Mouse (Mus musculus) thymus, postnatal 10 days (tissue): Measurements from ENCODE around the gene Atp2a2.
"Not testable (repeated sequence)": the region's sequence is repeated elsewhere in the genome, so short reads cannot be mapped to it uniquely, and the experiment has no call there.

Experiments used
- DNase-seq, 2 experiments: peaks; one replicate each; pipeline ENCODE4 v3.0.0; 2021; ENCODE audit warnings: low spot score in 2 of 2

The Atp2a2 gene

DNA sequence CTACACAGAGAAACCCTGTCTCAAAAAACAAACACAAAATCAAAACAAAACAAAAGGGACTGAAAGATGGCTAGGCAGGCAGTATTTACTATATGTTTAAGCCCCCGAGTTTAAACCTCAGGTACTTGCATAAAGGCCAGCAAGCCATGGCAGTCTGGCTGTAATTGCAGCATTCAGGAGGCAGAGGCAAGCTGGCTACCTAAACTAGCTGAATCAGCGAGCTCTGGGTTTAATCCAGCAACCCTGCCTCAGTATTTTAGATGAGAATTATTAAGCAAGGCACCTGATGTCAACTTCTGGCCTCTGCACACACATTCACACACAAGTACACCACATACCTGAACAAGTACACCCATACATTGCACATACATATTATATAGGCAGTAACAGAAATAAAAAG lies 4.0 kb downstream of the Atp2a2 start:
- DNase-seq = no peak

DNA sequence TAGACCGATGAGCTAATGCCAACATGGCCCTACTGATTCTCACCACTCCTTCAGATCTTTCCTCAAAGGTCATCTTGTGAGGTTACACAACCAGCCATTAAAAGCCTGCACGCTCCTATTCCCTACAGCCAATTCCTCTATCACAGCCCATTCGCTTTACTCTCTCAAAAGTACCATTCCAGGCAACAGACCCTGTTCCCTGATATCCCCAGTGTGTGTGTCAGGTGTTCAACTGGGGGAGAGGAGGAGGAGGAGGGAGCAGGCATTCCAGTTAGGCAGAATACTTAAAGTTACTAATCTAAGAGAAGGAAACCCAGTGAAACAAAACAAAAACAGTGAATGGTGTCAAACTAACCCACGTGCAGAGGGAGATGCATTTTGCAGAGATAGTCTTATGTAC lies 5.0 kb downstream of the Atp2a2 start:
- no peak for DNase-seq

DNA sequence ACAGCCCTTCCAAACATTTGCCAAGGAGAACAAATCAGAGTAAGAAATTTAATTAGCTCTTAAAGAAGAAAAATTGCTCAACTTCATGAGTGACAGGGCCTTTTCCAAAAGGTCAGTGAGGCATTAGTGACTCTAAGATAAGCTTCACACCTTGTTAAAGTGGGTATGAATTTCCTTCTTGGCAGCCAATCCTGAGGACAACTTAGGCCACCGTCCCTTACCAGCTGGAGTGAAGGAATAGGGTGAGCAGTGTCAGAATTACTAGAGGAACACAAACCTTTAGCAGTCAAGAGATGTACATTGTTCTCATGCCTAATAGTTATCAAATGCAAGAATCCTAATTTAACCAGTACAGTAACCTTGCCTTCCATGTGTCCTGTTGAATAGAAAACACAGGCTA lies 7.6 kb downstream of the Atp2a2 start:
- no peak for DNase-seq

DNA sequence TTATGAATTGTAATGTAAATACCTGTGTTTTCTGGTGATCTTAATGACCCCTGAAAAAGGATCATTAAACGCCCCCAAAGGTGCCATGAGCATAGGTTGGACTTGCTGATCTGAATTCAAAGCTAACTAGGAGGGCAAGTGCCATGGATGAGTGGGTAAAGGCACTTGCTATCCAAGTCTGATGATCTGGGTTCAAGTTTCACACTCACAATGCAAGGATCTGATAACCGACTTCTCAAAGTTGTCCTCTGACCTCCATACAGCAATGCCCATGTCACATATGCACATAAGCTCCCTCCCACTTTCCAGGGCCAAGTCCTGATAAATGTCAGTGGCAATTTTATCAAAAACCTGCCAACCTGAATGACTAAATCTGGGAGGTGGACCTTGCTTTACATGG lies 9.0 kb downstream of the Atp2a2 start:
- no peak for DNase-seq

DNA sequence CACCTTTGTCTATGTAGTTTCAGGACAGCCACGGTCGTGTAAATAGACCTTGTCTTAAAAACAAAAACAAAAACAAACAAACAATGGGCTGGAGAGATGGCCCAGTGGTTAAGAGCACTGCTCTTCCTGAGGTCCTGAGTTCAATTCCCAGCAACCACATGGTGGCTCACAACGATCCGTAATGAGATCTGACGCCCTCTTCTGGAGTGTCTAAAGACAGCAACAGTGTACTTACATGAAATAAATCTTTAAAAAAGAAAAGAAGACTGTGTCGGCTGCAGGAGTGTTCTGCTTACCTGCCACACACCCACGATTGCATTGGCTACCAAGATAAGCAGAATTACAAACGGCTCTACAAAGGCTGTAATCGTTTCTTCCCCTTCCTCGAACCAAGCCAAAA lies 10.6 kb downstream of the Atp2a2 start:
- no peak for DNase-seq

DNA sequence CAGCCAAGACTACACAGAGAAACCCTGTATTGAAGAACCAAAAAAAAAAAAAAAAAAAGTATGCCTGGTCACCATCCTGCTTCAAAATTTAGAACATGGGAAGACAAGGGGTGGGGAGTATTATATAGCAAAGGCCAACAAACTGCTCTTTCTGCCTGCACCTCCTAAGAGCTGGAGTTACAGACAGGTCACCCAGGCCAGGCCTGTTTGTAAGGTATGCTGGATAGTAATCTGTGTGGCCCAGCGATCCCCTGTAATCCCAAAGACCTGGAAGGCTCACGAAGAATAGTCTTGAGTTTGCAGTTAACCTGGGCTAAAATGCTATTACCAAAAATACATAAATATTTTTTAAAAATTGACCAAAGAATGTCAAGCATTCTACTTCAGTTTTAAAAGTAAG lies 11.9 kb downstream of the Atp2a2 start:
- DNase-seq = no peak

DNA sequence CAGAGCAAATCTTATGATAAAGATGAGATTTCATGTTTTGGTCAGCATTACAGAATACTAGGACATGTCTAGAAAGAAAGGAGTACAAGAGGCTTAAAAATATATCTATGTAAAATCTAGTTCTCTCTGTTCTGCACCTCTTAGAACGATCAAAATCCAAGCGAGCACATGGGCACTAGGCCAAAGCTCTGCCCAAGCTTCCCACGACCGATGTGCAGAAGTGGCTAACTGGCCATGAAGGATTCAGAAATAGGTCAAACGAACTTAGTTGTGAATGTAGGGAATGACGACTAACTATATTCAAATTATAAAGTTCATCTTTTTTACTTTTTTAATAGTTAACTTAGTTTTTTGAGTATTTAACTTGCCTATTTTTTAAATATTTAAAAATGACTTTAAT lies 14.2 kb downstream of the Atp2a2 start:
- no peak for DNase-seq

DNA sequence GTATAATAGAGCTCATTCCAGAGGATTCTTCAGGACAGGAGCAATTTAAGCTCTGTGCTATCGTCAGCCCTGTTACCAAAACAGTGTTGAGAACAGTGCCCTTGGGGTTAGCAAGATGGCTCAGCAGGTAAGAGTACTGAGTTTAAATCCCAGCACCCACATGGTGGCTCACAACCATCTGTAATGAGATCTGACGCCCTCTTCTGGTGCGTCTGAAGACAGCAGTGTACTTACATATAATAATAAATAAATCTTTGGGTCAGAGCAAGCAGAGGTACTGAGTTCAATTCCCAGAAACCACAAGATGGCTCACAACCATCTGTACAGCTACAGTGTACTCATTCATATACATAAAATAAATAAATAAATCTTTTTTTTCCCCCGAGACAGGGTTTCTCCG lies 15.8 kb downstream of the Atp2a2 start:
- DNase-seq = not testable (repeated sequence)

DNA sequence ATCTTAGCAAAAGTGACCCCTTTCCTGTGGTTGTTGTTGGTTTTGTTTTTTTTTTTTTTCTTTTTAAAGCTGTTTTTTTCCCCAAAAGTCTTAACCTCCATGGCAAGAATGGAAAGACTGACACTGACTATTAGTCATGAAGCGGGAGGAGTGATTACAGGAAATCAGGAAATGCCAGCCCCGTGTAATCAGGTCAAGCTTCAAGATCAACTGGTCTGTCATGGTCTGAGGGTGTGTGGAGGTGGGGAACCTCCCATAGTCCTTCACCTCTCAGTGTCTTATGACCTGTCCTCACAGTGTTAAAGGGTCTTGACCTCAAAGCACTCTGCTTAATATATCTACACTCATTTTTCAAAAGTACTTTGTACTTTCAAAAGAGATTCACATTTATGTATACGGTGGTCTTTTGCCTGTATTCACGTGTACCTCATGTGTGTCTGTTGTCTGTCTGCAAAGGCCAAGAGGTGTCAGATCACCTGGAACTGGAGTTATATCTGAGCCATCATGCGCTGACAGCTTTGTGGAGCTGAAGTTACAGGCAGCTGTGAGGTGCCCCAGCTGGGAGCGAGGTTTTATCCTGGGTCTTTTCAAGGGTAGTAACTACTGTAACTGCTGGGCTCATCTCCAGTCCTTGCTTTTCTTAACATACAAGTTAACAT lies 19.2 kb downstream of the Atp2a2 start:
- no peak for DNase-seq

DNA sequence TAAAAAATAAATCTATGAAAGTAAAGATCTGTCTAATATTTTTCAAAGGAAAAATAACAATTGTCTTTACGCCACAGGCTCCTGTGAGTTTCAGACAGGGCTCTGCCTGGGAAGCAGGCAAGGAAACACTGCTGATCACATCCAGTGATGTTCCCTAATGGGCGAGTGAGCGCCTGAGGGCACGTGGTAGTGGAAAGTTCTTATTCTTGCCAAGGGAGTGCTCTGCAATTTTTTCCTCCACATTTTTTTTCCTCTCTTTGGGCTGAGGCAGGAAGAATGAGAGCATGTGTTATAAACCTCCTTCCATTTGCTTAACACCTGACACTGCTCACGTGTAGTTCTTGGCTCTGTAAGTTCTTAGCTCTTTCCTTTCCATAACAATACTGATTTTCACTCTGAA lies 20.2 kb downstream of the Atp2a2 start:
- no peak for DNase-seq

DNA sequence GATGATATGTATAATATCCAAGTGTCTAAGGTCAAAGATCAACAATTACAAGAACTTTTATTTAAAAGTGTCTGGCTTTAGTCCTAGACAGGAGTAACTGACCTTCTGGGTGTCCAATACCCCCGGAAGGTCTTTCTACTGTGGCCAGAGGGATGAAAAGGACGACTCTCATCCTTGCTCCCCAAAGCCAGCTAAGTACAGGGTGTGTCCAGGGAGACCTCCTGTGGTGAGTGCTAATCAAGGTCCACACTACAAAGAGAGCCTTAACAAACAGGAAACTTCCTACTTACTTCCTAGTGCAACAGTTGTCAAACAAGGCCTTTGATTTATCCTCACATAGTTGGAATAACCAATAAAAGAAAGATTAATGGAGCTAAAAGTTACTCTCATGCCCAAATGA lies 22.9 kb downstream of the Atp2a2 start:
- DNase-seq = no peak

DNA sequence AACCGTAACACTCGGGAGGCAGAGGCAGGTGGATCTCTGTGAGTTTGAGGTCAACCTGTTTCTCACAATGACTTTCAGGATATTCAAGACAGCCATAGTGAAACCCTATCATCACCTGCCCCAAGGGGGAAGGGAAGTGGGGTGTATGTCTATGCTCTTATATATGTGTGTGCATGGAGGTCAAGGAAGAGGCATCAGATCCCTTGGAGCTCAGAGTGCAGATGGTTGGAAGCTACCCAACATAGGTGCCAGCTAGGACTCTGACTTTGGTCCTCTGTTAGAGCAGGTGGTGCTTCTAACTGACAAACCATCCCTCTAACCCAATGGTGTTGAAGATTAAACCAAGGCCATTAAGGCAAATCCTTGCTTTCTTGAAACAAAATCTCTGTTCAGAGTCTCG lies 24.5 kb downstream of the Atp2a2 start:
- no peak for DNase-seq

DNA sequence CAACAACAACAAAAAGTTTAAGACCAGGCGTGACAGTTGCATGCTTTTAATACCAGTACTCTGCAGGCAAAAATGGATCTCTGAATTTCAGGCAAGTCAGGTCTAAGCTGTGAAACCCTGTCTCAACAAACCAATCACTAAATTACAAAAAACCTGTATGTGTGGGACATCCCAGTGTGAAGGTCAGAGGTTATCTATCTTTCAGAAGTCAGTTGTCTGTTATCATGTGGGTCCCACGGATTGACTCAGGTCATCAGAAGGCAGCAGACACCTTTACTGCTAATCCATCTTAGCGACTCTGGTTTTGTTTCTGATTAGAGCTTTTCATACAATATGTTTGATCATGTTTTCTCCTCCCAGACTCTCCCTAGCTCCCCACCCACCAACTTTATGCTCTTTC lies 25.9 kb downstream of the Atp2a2 start:
- DNase-seq = no peak

DNA sequence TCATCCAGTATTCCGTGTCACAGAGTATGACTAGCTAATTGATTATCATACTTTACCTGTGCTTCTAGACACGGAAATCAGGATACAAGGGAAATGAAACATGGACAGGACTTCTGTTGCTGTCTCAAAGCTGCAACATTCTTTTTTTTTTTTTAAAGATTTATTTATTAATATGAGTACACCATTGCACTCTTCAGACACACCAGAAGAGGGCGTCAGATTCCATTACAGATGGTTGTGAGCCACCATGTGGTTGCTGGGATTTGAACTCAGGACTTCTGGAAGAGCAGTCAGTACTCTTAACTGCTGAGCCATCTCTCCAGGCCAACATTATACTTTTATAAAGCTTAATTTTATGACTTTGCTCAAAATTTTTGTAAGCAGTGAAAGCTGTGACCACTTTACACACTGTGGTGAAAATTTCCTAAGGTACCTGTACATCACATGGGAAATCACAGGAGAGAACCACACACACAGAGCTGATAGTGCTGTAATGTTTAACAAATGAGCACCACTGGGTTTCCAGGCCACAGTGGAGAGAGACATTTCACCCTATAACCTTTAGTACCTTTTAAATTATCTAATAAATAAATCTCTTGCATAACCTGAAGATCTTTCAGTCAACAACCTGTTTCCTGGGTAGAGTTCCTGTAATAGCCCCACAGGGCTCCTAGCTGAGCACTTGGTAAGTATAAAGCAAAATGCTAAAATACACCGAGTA lies 27.2 kb downstream of the Atp2a2 start:
- no peak for DNase-seq

DNA sequence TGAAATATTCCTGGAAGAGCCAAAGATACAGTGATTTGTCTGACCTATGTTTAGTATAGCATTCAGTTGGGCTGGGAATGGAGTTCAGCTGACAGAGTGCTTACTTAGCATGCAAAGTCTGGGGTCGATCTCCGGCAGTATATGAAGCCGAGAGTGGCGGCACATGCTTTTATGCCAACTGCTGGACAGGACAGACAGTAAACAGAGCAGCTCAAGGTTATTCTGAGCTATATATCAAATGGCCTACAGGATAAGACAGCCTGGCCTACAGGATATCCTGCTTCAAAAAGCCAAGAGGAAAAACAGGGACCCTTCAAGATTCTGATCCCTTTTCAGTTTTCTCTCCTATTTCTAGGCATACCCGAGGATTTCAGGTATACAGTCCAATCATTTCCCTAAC lies 30.4 kb downstream of the Atp2a2 start:
- DNase-seq = no peak

DNA sequence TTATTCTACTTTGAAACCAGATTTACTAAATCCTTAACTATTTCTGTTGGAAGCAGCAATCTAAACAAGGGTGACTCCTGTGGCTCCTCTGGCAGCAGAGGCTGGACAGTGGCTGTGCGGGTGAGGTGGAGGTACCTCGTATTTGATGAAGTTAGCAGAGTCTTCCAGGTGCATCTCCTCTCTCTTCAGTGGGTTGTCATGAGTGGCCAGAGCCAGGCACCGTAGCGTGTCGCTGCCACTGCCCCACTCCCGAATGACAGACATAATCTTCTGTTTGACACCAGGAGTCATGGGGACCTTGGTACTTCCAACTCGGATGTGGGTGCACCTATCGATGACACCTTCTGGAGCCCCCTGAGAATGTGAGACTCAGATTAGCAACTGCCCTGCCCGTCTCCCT lies 40.6 kb downstream of the Atp2a2 start:
- DNase-seq = no peak

DNA sequence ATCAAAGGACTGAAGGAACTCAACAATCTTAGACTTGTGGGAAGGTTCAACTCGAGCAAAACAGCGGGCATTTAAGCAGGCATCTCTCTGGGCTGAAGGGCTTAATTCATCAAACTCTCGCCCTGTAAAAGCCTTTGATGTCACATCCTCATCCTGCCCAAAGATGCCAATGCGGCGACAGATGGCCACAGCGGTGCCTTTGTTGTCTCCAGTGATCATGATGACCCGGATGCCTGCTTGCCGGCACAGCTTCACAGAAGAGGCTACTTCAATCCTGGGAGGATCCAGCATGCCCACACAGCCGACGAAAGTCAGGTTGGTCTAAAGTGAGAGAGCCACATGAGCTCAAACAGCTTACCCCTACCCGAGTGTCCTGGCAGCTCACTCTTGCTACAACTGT lies 41.4 kb downstream of the Atp2a2 start:
- DNase-seq = no peak

DNA sequence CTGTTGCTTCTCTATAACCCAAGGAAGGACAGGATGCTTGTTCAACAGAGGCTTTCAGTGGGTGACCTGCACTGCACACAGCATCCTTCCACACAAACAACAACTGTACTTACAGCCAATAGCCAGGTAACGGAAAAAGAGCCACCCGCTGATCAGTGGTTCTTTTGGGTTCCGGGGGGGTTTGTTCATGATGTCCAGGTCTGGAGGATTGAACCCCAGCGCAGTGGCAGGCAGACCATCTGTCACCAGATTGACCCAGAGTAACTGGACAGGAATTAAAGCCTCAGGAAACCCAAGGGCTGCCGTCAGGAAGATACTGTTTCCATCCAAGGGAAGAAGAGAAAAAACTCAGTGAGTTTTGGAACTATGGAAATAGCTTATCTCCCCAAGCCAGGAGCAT lies 42.7 kb downstream of the Atp2a2 start:
- no peak for DNase-seq

DNA sequence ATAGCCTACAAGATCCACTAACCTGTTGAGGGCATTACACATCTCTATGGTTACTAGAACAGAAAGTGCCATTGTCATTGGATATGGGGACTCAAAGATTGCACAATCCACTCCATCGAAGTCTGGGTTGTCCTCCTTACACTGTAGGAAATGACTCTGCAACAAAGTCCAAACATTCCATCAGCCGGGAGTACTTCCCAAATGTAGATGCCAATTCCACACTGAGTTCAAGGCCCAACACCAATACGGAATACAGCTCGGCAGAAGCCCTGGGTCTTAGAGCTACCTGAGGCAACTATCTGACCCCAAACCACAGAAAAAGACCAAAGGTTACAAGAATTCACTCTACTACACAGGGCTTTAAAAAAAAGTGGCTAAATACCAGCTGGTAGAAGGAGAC lies 44.0 kb downstream of the Atp2a2 start:
- DNase-seq = no peak

DNA sequence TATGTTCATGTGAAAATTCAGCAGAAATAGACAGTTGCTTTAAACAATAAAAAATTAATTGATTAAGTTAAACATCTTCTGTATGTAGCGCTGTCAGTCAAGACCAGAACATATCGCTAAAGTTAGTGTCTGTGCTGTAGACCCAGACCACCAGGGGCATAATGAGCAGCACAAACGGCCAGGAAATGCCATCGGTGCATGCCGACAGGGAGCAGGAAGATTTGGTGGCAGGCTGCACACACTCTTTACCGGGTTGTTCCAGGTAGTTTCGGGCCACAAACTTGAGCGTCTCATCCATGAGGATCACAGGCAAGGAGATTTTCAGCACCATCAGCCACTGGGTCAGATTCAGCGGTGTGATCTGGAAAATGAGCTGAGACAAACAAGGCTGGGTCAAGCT lies 45.0 kb downstream of the Atp2a2 start:
- not testable (repeated sequence) for DNase-seq

DNA sequence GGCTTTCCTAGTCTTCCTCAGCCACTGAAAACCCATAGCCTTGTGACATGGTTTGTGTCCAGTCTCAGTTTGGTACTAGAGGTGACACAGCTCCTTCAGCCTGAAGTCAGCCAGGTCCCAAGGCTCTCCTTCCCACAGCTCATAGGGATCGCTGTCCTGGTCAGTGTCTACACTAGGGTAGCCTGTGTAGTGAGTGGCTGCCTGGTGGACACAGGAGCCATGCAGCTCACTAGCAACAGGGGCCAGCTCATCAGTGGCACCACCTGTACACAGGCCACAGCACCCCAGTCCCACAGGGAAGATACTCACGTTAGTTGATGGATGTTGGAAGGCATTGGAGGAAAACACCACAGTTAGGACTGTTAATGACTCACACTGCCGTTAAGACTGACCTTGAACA lies 46.4 kb downstream of the Atp2a2 start:
- no peak for DNase-seq

DNA sequence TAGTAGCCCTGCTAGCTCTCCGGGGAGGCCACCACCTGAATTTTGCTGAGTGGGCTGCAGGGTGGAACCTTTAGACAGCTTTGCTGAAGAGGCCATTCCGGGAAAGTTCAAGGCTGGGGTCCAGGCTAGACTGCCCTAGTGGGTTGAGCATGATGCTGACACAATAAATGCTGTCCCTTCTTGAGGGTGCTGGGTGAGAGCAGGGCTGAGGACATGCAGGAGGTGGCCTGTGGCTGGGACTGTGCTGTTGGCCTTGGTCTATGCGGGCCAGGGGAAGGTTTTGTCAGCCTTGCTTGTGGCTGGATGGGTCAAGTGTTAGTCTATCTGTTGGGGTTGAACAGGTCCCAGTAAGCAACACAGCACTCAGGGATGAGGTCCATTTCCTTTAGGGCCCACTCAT lies 47.1 kb downstream of the Atp2a2 start:
- DNase-seq = no peak

DNA sequence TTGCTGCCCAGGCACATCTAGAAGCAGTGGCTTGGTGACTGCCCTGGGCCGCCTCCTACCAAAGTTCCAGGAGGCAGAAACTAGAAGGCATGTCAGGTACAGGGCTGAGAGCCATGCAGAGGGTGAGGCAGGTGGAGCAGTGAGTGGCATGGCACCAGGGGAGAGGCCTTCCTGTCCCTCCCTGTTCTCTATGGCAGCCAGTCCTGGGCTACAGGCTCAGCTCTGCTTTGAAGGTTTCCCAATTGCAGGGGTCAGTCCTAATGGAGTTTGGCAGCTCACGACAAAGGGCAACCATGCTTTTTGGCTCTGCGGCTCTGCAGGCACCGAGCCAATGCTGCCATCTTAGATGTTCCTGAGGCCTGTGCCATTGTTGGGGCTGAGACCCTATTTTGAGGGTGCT lies 47.6 kb downstream of the Atp2a2 start:
- no peak for DNase-seq

DNA sequence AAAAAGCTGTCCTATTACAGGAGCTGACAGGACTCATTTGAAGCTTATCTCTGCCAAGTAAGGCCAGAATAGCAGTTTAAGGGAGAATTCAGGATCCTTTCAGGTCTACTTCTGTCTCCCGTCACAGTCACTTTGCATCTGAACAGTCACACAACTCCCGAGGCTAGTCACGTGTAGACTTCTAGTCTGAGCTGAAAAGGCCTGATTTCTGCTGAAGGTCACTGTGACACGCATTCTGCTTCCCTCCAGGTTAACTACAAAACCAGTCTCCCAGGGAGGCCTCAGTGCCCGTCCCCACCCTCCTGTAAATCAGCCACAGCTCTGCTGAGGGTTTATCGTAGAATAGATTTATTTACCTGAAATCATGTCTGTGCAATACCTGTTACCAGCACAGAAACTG lies 48.8 kb downstream of the Atp2a2 start:
- DNase-seq = no peak
